Mouse (Mus musculus) 3134 (cell line): Measurements from ENCODE around the gene Dlk1.
"Not testable (repeated sequence)": the region's sequence is repeated elsewhere in the genome, so short reads cannot be mapped to it uniquely, and the experiment has no call there.

ENCODE experiments used
- DNase-seq: peaks from one replicate; pipeline ENCODE4 v3.0.0-alpha.2; 2011; ENCODE audit warnings: low spot score; ENCODE audit not compliant: insufficient read length; ENCODE audit errors: extremely low read depth

The Dlk1 gene

GRCm38 (mm10) chr12:109472627-109473026, 20.0 kb downstream of the Dlk1 start:
- no peak for DNase-seq

- no peak for DNase-seq
Measured at GRCm38 (mm10) chr12:109473575-109473976, 21.0 kb downstream of the Dlk1 start.

- DNase-seq = no peak
Measured at GRCm38 (mm10) chr12:109474187-109474606, 21.6 kb downstream of the Dlk1 start.

GRCm38 (mm10) chr12:109475501-109475900, 22.9 kb downstream of the Dlk1 start:
- no peak for DNase-seq

- DNase-seq = not testable (repeated sequence)
Measured at GRCm38 (mm10) chr12:109486525-109486924, 33.9 kb downstream of the Dlk1 start.

- no peak for DNase-seq
Measured at GRCm38 (mm10) chr12:109491701-109492100, 39.1 kb downstream of the Dlk1 start.

- no peak for DNase-seq
Measured at GRCm38 (mm10) chr12:109493381-109493780, 40.8 kb downstream of the Dlk1 start.

- no peak for DNase-seq
Measured at GRCm38 (mm10) chr12:109495016-109495644, 42.5 kb downstream of the Dlk1 start.

GRCm38 (mm10) chr12:109496397-109496796, 43.8 kb downstream of the Dlk1 start:
- DNase-seq = no peak

GRCm38 (mm10) chr12:109500992-109501391, 48.4 kb downstream of the Dlk1 start:
- no peak for DNase-seq

- DNase-seq = no peak
Measured at GRCm38 (mm10) chr12:109502360-109503040, 49.9 kb downstream of the Dlk1 start.

- no peak for DNase-seq
Measured at GRCm38 (mm10) chr12:109507693-109508092, 55.1 kb downstream of the Dlk1 start.

- DNase-seq = no peak
Measured at GRCm38 (mm10) chr12:109508495-109509454, 56.2 kb downstream of the Dlk1 start.

GRCm38 (mm10) chr12:109509531-109510137, 57.0 kb downstream of the Dlk1 start:
- no peak for DNase-seq

GRCm38 (mm10) chr12:109510247-109510646, 57.6 kb downstream of the Dlk1 start:
- DNase-seq = no peak

GRCm38 (mm10) chr12:109511456-109511855, 58.8 kb downstream of the Dlk1 start:
- no peak for DNase-seq

- no peak for DNase-seq
Measured at GRCm38 (mm10) chr12:109512151-109512907, 59.7 kb downstream of the Dlk1 start.
